ENCODE assay signal across 28 mouse cellular contexts in the genomic region with DNA sequence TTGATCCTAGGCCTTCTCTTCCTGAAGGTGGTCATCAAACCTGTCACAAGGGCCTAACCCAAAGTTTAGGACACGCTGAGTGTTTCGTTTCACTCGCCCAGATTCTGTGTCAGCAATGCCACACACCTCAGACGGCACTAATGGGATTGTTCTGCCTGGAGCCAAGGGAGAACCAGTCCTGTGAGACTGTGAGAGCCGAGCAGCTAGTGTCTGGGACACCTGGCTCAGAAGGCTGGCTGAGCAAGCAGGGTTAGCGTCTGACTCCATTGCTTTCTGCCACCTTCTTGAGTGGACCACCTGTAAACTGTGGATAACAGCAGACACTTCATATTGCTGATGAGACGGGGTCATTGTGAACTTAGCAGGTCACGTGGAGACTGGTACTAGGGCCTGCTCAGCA.
"Had no signal": no experiment of that assay in that cellular context is flagged by ENCODE, and none has a peak within 500 bp of the region (broad histone marks: within the 10 kb centered on the region; RNA-seq: fewer than 3 reads in every experiment).

No protein-coding gene starts in this region.

- H3K9ac ChIP-seq: embryonic facial prominence, embryonic 12.5 days; embryonic facial prominence, embryonic 13.5 days; embryonic facial prominence, embryonic 15.5 days; forebrain, embryonic 12.5 days; forebrain, embryonic 13.5 days; forebrain, embryonic 15.5 days; forebrain, postnatal 0 days had no signal

- H3K27me3 ChIP-seq: embryonic facial prominence, embryonic 12.5 days; embryonic facial prominence, embryonic 13.5 days; embryonic facial prominence, embryonic 15.5 days; forebrain, embryonic 12.5 days; forebrain, embryonic 13.5 days; forebrain, embryonic 15.5 days had no signal

- H3K9me3 ChIP-seq: embryonic facial prominence, embryonic 12.5 days; embryonic facial prominence, embryonic 13.5 days; embryonic facial prominence, embryonic 15.5 days; forebrain, embryonic 10.5 days; forebrain, embryonic 12.5 days; forebrain, embryonic 13.5 days; forebrain, embryonic 15.5 days had no signal

- H3K36me3 ChIP-seq: embryonic facial prominence, embryonic 12.5 days; embryonic facial prominence, embryonic 13.5 days; embryonic facial prominence, embryonic 15.5 days; forebrain, embryonic 10.5 days; forebrain, embryonic 12.5 days; forebrain, embryonic 15.5 days had no signal

- H3K4me3 ChIP-seq: embryonic facial prominence, embryonic 12.5 days; embryonic facial prominence, embryonic 13.5 days; embryonic facial prominence, embryonic 15.5 days; erythroblast, embryonic 14.5 days; forebrain, embryonic 10.5 days; forebrain, embryonic 12.5 days; forebrain, embryonic 13.5 days; forebrain, embryonic 15.5 days; gastrocnemius, adult 2 months; heart, adult 2 months had no signal

- H3K4me2 ChIP-seq: embryonic facial prominence, embryonic 12.5 days; embryonic facial prominence, embryonic 13.5 days; embryonic facial prominence, embryonic 15.5 days; forebrain, embryonic 12.5 days; forebrain, embryonic 13.5 days; forebrain, embryonic 15.5 days had no signal

- H3K27ac ChIP-seq: embryonic facial prominence, embryonic 12.5 days; embryonic facial prominence, embryonic 13.5 days; embryonic facial prominence, embryonic 15.5 days; forebrain, embryonic 10.5 days; forebrain, embryonic 12.5 days; forebrain, embryonic 13.5 days; forebrain, embryonic 15.5 days; gastrocnemius, adult 2 months; heart, adult 2 months had no signal

- H3K4me1 ChIP-seq: forebrain, embryonic 12.5 days; forebrain, embryonic 13.5 days; forebrain, embryonic 15.5 days had no signal

- ATAC-seq: forebrain, embryonic 13.5 days; forebrain, embryonic 14.5 days; forebrain, embryonic 15.5 days; forebrain, embryonic 16.5 days; forebrain, postnatal 0 days had no signal

- DNase-seq: cerebellum, adult 2 months; cerebellum, adult 8-10 months; cerebellum, adult 9-10 months; cerebellum, adult 9-11 months; cerebellum, postnatal 10 days; cerebellum, postnatal 14 days; cerebellum, postnatal 25 days; cerebellum, postnatal 36 days; embryo, embryonic 11 days; forebrain, postnatal 0 days; gastrocnemius, adult 2 months; gastrocnemius, postnatal 10 days; gastrocnemius, postnatal 14 days; gastrocnemius, postnatal 25 days; gastrocnemius, postnatal 36 days; heart, adult 11 months; heart, adult 18-20 months; heart, adult 2 months had no signal
